Mouse (Mus musculus): Measurements from ENCODE around the gene 1700123O20Rik. TPM values are rescaled to one million over a fixed set of nuclear protein-coding genes. Genes with fewer than 3 reads are reported as not detected.

The 1700123O20Rik gene
- polyA plus RNA-seq (2015; fragmentation: Nextera tagmentation; extraction: Ambion mirVana) = 75.5 and 76.8 TPM in 2 replicates

GRCm38 (mm10) chr14:54686063-54686521, at the start of gene 1700123O20Rik:
TSS of gene 1700123O20Rik (plus strand) at chr14:54686216.
- Histone ChIP-seq H3K27me3 (replicated peaks; ENCODE audit: control insufficient read depth, insufficient read depth, low read length) (no peaks in the 10 kb centered on the region), H3K4me1 (replicated peaks; ENCODE audit: control insufficient read depth, insufficient read depth, low read length) (peaks cover 6% of the 10 kb centered on the region), H3K9me3 (ENCODE audit: control insufficient read depth) (no peaks in the 10 kb centered on the region), H3K4me3 (ENCODE audit: low read depth, low read length) (peak within 1 kb of the TSS; percentile 70), H3K27ac (ENCODE audit: low read depth, low read length) (peak within 1 kb of the TSS; percentile 92), H3K9ac (ENCODE audit: low read depth, low read length) (peak within 1 kb of the TSS; percentile 75), H3K4me2 (replicated peaks; ENCODE audit: low read depth) (peak within 1 kb of the TSS; percentile 72), H3K36me3 (ENCODE audit: control insufficient read depth, insufficient read depth) (peaks cover 33% of the 10 kb centered on the region)
- ATAC-seq = peak; percentile 73
- under 1% methylated on average over 41 of the region's 41 CpGs for WGBS
- TF ChIP-seq CTCF (IDR thresholded peaks at IDR 0.05; ENCODE audit: low read depth) = peak; percentile 61

DNA sequence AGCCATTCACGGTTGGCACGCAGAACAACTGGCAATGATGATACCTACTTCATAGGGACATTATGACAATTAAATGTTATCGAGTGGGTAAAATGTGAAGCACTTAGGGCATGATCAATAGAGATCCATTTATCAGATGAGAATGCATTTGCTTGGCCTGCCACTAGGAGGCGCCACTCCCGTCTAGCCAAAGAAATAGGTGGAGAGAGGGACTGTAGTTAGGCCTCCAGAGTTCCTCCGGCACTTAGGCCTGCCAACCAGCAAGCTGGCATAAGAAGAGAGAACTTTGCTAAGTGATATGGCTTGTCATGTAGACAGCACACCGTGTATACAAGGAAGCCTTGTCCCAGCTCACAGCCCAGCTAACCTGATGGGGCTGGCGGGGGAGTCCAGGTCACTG, 49.1 kb upstream of the 1700123O20Rik start:
- no peaks in the 10 kb centered on the region; the same call in 1 of the 2 replicates for H3K4me1 ChIP-seq (replicated peaks; ENCODE audit: control insufficient read depth, insufficient read depth, low read length)
- H3K27me3 ChIP-seq (replicated peaks; ENCODE audit: control insufficient read depth, insufficient read depth, low read length) = no peaks in the 10 kb centered on the region
- peak; percentile 89 for TF ChIP-seq CTCF (IDR thresholded peaks at IDR 0.05; ENCODE audit: low read depth)
- H3K4me3 ChIP-seq (ENCODE audit: low read depth, low read length) = no peak overlapping the region
- H3K36me3 ChIP-seq (ENCODE audit: control insufficient read depth, insufficient read depth) = peaks cover 18% of the 10 kb centered on the region; the same call in 1 of the 2 replicates
- no peak overlapping the region for H3K27ac ChIP-seq (ENCODE audit: low read depth, low read length)
- no peak for ATAC-seq
- H3K9me3 ChIP-seq (ENCODE audit: control insufficient read depth) = no peaks in the 10 kb centered on the region
- H3K9ac ChIP-seq (ENCODE audit: low read depth, low read length) = no peak overlapping the region
- H3K4me2 ChIP-seq (replicated peaks; ENCODE audit: low read depth) = no peak overlapping the region
- WGBS = 57% methylated on average over 8 of the region's 8 CpGs

DNA sequence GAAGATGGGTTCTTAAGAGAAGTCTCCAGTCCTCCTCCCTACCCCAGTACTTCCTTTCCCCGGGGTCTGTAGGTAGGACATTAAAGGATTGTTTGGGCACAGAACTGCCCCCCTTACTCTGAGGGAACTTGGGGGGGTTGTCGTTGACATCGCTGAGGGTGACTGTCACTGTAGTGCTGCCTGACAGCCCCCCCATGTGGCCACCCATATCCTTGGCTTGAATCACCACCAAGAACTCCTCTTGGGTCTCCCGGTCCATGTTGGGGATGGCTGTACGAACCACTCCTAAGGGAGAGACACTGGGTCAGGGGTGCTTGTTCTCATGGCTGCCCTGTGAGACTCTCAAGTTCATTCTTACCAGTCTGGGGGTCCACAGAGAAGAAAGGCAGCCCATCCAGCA, 47.8 kb upstream of the 1700123O20Rik start:
- Histone ChIP-seq H3K27ac (ENCODE audit: low read depth, low read length) (no peak overlapping the region), H3K27me3 (replicated peaks; ENCODE audit: control insufficient read depth, insufficient read depth, low read length) (no peaks in the 10 kb centered on the region), H3K36me3 (ENCODE audit: control insufficient read depth, insufficient read depth) (peaks cover 20% of the 10 kb centered on the region; the same call in 1 of the 2 replicates), H3K4me2 (replicated peaks; ENCODE audit: low read depth) (no peak overlapping the region), H3K9ac (ENCODE audit: low read depth, low read length) (no peak overlapping the region), H3K9me3 (ENCODE audit: control insufficient read depth) (no peaks in the 10 kb centered on the region), H3K4me1 (replicated peaks; ENCODE audit: control insufficient read depth, insufficient read depth, low read length) (no peaks in the 10 kb centered on the region; the same call in 1 of the 2 replicates), H3K4me3 (ENCODE audit: low read depth, low read length) (no peak overlapping the region)
- WGBS = 63% methylated on average over 5 of the region's 5 CpGs
- no peak for ATAC-seq
- TF ChIP-seq CTCF (IDR thresholded peaks at IDR 0.05; ENCODE audit: low read depth) = peak; percentile 41

- Histone ChIP-seq H3K36me3 (ENCODE audit: control insufficient read depth, insufficient read depth) (peaks cover 34% of the 10 kb centered on the region), H3K27me3 (replicated peaks; ENCODE audit: control insufficient read depth, insufficient read depth, low read length) (no peaks in the 10 kb centered on the region), H3K4me1 (replicated peaks; ENCODE audit: control insufficient read depth, insufficient read depth, low read length) (no peaks in the 10 kb centered on the region; the same call in 1 of the 2 replicates), H3K9ac (ENCODE audit: low read depth, low read length) (no peak overlapping the region), H3K9me3 (ENCODE audit: control insufficient read depth) (no peaks in the 10 kb centered on the region), H3K4me3 (ENCODE audit: low read depth, low read length) (no peak overlapping the region), H3K4me2 (replicated peaks; ENCODE audit: low read depth) (peak overlapping the region; percentile 99; the same call in 1 of the 2 replicates), H3K27ac (ENCODE audit: low read depth, low read length) (no peak overlapping the region)
- WGBS = 41% methylated on average over 4 of the region's 4 CpGs
- no peak for TF ChIP-seq CTCF (IDR thresholded peaks at IDR 0.05; ENCODE audit: low read depth)
- ATAC-seq = no peak
These were observed 45.9 kb upstream of the 1700123O20Rik start for GRCm38 (mm10) chr14:54640121-54640520.

GRCm38 (mm10) chr14:54640946-54641304, 45.1 kb upstream of the 1700123O20Rik start, which contains the start of gene Gm17606:
TSS of gene Gm17606 (plus strand) at chr14:54640952.
- ATAC-seq = no peak

DNA sequence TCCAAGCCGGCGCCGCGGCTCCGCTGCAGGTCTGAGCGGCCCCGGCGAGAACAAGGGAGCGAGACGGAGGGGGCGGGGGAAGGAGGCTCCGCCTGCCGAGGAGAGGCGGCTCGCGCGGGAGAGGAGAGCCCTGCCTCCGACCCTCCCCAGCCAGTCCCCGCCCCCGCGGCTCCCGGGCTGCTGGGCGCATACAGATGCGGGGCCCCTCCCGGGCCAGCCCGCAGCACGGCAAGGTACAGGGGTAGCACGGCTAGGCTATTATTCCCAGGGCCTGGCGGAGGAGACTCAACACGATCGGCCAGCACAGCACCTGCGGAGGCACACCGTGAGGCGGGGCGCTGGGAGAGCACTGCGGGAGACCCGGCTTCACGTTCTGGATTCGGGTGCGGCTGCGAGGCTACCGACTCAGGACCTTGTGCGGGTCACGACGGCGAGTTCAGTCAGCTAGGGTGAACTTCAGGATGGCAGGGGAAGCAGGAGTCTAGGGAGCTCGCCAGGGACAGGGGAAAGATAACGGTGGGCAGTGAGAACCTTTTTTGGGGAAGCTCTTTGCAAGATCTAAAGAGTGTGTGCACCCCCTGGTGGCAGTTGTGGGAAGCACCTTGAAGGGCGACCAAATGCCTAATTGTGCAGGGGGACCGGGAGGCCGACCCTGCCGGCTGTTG, 44.6 kb upstream of the 1700123O20Rik start, which contains the start of gene Cdh24:
Cdh24 (minus strand) TSS at position 60 of the 665 bp plus-strand sequence.
- peaks cover 44% of the 10 kb centered on the region for H3K36me3 ChIP-seq (ENCODE audit: control insufficient read depth, insufficient read depth)
- H3K4me3 ChIP-seq (ENCODE audit: low read depth, low read length) = peak within 1 kb of the TSS; percentile 68
- H3K4me1 ChIP-seq (replicated peaks; ENCODE audit: control insufficient read depth, insufficient read depth, low read length) = no peaks in the 10 kb centered on the region; the same call in 1 of the 2 replicates
- under 1% methylated on average over 52 of the region's 52 CpGs for WGBS
- peak within 1 kb of the TSS; percentile 50; the same call in 1 of the 2 replicates for H3K27ac ChIP-seq (ENCODE audit: low read depth, low read length)
- peak; percentile 87 for ATAC-seq
- peak within 1 kb of the TSS; percentile 71 for H3K9ac ChIP-seq (ENCODE audit: low read depth, low read length)
- H3K9me3 ChIP-seq (ENCODE audit: control insufficient read depth) = no peaks in the 10 kb centered on the region
- TF ChIP-seq CTCF (IDR thresholded peaks at IDR 0.05; ENCODE audit: low read depth) = peak; percentile 92
- H3K4me2 ChIP-seq (replicated peaks; ENCODE audit: low read depth) = peak within 1 kb of the TSS; percentile 99
- no peaks in the 10 kb centered on the region for H3K27me3 ChIP-seq (replicated peaks; ENCODE audit: control insufficient read depth, insufficient read depth, low read length)

More at GRCm38 (mm10) chr14:54640946-54641304, 45.1 kb upstream of the 1700123O20Rik start, which contains the start of gene Gm17606:
- no peaks in the 10 kb centered on the region; the same call in 1 of the 2 replicates for H3K4me1 ChIP-seq (replicated peaks; ENCODE audit: control insufficient read depth, insufficient read depth, low read length)
- TF ChIP-seq CTCF (IDR thresholded peaks at IDR 0.05; ENCODE audit: low read depth) = no peak
- H3K4me3 ChIP-seq (ENCODE audit: low read depth, low read length) = peak within 1 kb of the TSS; percentile 68
- peaks cover 39% of the 10 kb centered on the region for H3K36me3 ChIP-seq (ENCODE audit: control insufficient read depth, insufficient read depth)
- H3K9ac ChIP-seq (ENCODE audit: low read depth, low read length) = peak within 1 kb of the TSS; percentile 71
- H3K27me3 ChIP-seq (replicated peaks; ENCODE audit: control insufficient read depth, insufficient read depth, low read length) = no peaks in the 10 kb centered on the region
- peak within 1 kb of the TSS; percentile 99 for H3K4me2 ChIP-seq (replicated peaks; ENCODE audit: low read depth)
- H3K9me3 ChIP-seq (ENCODE audit: control insufficient read depth) = no peaks in the 10 kb centered on the region
- WGBS = 0% methylated on average over 15 of the region's 28 CpGs
- peak within 1 kb of the TSS; percentile 50; the same call in 1 of the 2 replicates for H3K27ac ChIP-seq (ENCODE audit: low read depth, low read length)
